Mouse (Mus musculus): ENCODE measurements around the gene Eif3k. TPM values are rescaled to one million over a fixed set of nuclear protein-coding genes. Genes with fewer than 3 reads are reported as not detected.
A peak's percentile ranks its signal among the peaks of the same experiment; 100 is the strongest.

Eif3k gene
- polyA plus RNA-seq, 1 experiment from 2014 or later = 352 TPM

DNA sequence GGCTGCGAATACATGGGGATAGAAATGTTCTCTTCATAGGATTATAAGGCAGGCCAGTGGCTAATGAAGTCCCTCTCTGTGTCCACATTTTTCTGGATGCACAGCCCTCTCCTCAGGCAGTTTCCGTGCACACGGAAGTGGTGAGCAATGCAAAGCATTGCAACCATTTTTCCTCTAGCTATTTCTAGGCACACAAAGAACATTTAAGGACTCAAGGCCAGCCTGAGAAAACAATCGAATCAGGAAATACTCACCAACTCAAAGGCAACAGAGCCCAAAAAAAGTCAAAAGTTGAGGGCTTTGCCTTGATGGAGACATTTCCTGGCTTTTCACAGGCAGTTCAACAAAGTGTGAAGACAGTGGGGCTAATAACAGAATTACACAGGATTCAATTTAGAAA, 40.5 kb downstream of the Eif3k start:
- no peaks in the 10 kb centered on the region for H3K9me3 ChIP-seq
- H3K4me2 ChIP-seq = no peak overlapping the region
- no peaks in the 10 kb centered on the region for H3K27me3 ChIP-seq
- no peak for ATAC-seq (ENCODE audit: low read depth)
- H3K4me1 ChIP-seq (replicated peaks) = peaks cover 57% of the 10 kb centered on the region
- H3K27ac ChIP-seq (replicated peaks) = peak overlapping the region; percentile 74
- 80% methylated on average over 4 of the region's 4 CpGs for WGBS
- H3K36me3 ChIP-seq = no peaks in the 10 kb centered on the region
- H3K9ac ChIP-seq = no peak overlapping the region
- H3K4me3 ChIP-seq = no peak overlapping the region

DNA sequence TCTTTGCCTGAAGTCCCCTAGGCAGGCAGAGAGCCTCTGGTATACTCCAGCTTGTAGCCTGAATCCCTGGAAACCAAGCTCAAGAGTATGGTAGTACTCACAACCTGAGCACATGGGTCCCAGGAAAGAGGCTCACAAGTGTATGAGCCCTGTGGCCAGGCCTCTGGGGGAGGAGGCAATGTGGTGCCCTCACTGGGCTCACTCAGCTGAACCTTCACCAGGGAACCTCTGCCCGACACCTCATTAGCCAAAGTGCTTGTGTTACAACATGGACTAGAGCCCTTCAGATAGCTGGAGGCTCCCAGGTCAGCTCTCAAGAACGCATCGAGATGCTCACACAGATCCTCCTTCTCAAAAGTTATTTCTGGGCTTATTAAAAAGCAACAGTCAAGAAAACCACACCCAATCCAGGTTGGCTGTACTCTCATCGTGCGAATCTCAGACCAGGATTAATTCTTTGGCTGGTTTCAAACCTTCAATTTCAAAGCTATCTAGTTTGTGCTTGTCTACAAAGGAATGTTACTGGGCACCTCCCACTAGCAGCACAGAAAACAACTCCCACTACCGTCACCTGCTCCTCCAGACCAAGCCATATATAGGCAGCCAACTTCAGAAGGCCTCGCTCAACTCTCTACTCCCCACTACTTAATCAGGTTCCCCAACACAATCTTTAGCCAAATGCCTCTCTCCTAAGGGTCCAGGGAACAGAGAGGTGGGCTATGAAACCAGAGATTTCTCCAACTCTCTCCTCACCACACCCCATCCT, 42.1 kb downstream of the Eif3k start:
- H3K4me3 ChIP-seq = no peak overlapping the region
- WGBS = 87% methylated on average over 7 of the region's 7 CpGs
- no peak for ATAC-seq (ENCODE audit: low read depth)
- H3K9me3 ChIP-seq = no peaks in the 10 kb centered on the region
- no peaks in the 10 kb centered on the region for H3K27me3 ChIP-seq
- H3K4me1 ChIP-seq (replicated peaks) = peaks cover 46% of the 10 kb centered on the region
- no peak overlapping the region for H3K9ac ChIP-seq
- no peaks in the 10 kb centered on the region for H3K36me3 ChIP-seq
- H3K27ac ChIP-seq (replicated peaks) = 0 out of 2 replicates have a peak overlapping the region, but pooled peaks have one; percentile 52
- no peak overlapping the region for H3K4me2 ChIP-seq

DNA sequence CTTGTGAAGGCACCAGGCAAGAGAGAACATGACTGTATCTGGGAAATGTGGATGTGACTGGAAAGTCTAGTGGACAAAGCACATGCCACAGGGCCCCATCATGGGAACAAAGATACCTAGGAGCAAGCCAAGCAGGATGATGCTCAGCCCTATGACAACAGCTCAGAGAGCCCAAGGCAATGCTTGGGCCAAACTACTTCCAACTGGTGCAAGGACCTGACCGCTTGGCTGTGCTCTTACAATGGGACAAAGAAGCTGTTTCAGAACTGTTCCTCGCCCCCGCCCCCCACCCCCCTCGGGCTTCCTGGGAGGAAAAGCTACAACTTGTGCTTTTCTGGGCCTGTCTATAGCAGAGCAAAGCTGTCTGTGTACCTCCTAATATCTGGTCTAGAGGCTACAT, 43.0 kb downstream of the Eif3k start:
- Histone ChIP-seq H3K4me2 (no peak overlapping the region), H3K27ac (replicated peaks) (peak overlapping the region; percentile 52), H3K27me3 (no peaks in the 10 kb centered on the region), H3K36me3 (0 out of 2 replicates have a peak, but pooled peaks cover 2% of the 10 kb centered on the region), H3K4me1 (replicated peaks) (peaks cover 44% of the 10 kb centered on the region), H3K9me3 (no peaks in the 10 kb centered on the region), H3K4me3 (no peak overlapping the region), H3K9ac (no peak overlapping the region)
- WGBS = 55% methylated on average over 4 of the region's 4 CpGs
- ATAC-seq (ENCODE audit: low read depth) = no peak

DNA sequence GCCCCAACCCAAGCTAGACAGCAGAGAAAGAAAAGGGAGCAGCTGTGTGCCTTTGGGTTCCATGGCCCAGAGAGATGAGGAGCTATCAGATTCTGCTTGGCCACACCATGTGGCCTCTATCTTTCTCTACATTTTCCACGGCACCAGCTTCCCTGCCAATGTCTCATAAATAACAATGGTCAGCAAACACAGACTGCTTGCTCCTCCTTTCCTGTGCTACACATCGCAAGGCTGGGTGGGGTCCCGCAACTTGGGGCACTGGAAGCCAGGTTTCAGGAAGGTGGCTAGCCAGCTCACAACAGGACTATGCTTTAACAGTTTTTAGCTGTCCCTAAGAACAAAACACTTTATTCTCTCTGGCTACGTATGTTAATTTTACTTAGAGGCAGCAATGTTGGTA, 44.9 kb downstream of the Eif3k start:
- H3K36me3 ChIP-seq = 0 out of 2 replicates have a peak, but pooled peaks cover 3% of the 10 kb centered on the region
- ATAC-seq (ENCODE audit: low read depth) = no peak
- H3K4me3 ChIP-seq = no peak overlapping the region
- H3K9me3 ChIP-seq = no peaks in the 10 kb centered on the region
- H3K9ac ChIP-seq = peak overlapping the region; percentile 1; the same call in 1 of the 2 replicates
- peak overlapping the region; percentile 61 for H3K27ac ChIP-seq (replicated peaks)
- 48% methylated on average over 4 of the region's 4 CpGs for WGBS
- H3K4me2 ChIP-seq = no peak overlapping the region
- H3K4me1 ChIP-seq (replicated peaks) = peaks cover 47% of the 10 kb centered on the region
- no peaks in the 10 kb centered on the region for H3K27me3 ChIP-seq

DNA sequence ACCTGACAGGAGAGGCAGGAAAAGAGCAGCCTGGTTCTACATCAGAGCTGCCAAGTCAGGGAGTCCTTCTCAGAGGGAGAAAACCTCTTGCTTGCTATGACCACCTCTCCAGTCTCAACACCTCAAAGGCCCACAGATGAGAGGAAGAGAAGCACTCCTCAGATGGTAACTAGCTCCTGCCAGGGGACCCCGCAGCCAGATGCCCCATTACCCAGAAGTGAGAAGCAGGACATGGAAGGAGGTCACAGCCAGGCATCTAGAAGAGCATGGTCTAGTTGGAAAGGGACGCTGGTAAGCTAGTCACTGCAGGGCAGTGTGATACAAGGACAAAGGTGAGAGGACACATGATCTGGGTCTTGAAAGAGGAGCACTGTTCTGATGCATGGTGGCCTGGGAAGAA, 47.8 kb downstream of the Eif3k start:
- H3K4me3 ChIP-seq = no peak overlapping the region
- no peaks in the 10 kb centered on the region for H3K9me3 ChIP-seq
- no peak overlapping the region for H3K9ac ChIP-seq
- H3K4me1 ChIP-seq (replicated peaks) = peaks cover 57% of the 10 kb centered on the region
- no peaks in the 10 kb centered on the region for H3K27me3 ChIP-seq
- no peak overlapping the region for H3K27ac ChIP-seq (replicated peaks)
- 93% methylated on average over 2 of the region's 2 CpGs for WGBS
- no peak for ATAC-seq (ENCODE audit: low read depth)
- H3K36me3 ChIP-seq = 0 out of 2 replicates have a peak, but pooled peaks cover 3% of the 10 kb centered on the region
- no peak overlapping the region for H3K4me2 ChIP-seq

DNA sequence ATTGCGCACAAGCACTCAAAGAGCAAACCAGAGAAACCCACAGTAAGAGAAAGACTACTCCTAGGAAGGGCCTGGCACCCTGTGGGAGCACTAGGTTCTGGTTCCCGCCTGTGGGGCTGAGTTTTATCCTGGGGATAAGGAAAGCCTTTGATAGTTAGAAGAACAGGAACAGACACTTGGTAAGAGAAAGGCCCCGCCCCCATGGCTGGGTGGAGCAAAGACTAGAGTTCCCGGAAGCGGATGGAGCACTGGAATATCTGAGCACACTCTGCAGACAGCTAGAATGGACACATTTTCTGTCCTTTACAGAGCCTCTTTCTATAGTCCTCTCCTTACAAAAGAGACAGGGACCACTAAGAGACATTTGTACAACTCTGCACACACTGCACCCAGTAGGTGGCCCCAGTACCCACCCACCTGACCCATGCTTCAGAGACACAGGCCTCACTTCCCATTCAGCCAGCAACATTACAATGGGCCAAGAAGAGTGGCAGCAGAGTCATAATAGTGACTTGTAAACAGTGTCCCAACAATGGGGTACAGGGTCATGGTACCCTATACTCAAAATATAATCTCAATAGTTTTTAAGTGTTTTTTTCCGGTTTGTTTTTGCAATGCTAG, 49.1 kb downstream of the Eif3k start:
- no peak overlapping the region for H3K4me2 ChIP-seq
- peaks cover 52% of the 10 kb centered on the region for H3K4me1 ChIP-seq (replicated peaks)
- no peaks in the 10 kb centered on the region for H3K9me3 ChIP-seq
- ATAC-seq (ENCODE audit: low read depth) = no peak
- no peak overlapping the region for H3K27ac ChIP-seq (replicated peaks)
- H3K36me3 ChIP-seq = 0 out of 2 replicates have a peak, but pooled peaks cover 3% of the 10 kb centered on the region
- H3K27me3 ChIP-seq = no peaks in the 10 kb centered on the region
- 76% methylated on average over 6 of the region's 6 CpGs for WGBS
- H3K9ac ChIP-seq = no peak overlapping the region
- no peak overlapping the region for H3K4me3 ChIP-seq

DNA sequence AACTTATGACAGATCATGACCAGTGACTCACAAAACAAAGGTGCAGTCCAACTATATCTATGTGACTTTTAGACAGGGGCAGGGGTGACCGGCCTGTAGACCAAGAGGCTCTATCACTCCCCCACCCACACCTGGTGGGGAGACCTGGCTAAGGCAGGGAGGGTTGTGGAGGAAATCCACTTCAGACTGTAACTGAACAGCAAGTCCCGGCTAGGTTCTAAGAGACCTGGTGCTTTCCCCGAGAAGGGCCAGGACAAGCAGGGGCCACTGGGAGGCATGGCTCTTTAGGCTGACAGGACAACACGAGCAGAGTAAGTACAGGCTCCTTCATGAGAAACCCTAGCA, 50.0 kb downstream of the Eif3k start:
- H3K9ac ChIP-seq = no peak overlapping the region
- no peak overlapping the region for H3K4me2 ChIP-seq
- no peaks in the 10 kb centered on the region for H3K27me3 ChIP-seq
- H3K27ac ChIP-seq (replicated peaks) = no peak overlapping the region
- H3K4me1 ChIP-seq (replicated peaks) = peaks cover 46% of the 10 kb centered on the region
- ATAC-seq (ENCODE audit: low read depth) = no peak
- H3K36me3 ChIP-seq = 0 out of 2 replicates have a peak, but pooled peaks cover 3% of the 10 kb centered on the region
- no peak overlapping the region for H3K4me3 ChIP-seq
- 95% methylated on average over 4 of the region's 4 CpGs for WGBS
- no peaks in the 10 kb centered on the region for H3K9me3 ChIP-seq

DNA sequence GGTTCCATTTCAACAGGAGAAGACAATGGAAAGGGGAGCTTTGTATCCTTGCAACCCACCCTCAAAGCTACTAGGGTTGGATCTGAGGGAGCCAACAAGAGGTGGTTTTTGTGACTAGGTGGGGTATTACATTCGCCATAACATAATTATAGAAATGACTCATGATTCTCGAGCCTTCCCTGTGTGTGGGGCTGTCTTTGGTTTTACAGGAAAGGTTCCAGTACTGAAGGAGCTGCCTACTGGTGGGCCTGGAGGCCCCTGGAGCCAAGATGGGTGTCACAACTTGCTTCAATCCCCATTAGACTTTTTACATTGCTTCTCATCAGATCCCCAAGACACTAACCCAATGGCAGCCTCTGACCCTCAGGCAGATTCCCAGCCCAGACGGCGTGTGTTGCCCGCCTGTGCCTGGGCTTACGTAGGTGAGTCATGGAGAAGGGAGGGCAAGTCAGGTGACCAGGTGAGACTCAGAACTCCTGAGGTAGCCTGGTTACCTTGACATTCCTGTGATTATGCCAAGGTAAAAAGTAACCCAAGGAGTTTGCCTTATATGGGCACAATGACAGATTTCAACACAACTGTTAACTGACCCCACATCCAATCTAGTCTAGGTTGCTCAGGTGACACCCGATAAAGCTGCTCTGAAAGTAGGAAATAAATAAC, 50.5 kb downstream of the Eif3k start:
- Histone ChIP-seq H3K4me3 (no peak overlapping the region), H3K27ac (replicated peaks) (peak overlapping the region; percentile 42; the same call in 1 of the 2 replicates), H3K4me2 (no peak overlapping the region), H3K4me1 (replicated peaks) (peaks cover 46% of the 10 kb centered on the region), H3K27me3 (no peaks in the 10 kb centered on the region), H3K36me3 (0 out of 2 replicates have a peak, but pooled peaks cover 3% of the 10 kb centered on the region), H3K9ac (no peak overlapping the region), H3K9me3 (no peaks in the 10 kb centered on the region)
- WGBS = 93% methylated on average over 7 of the region's 7 CpGs
- no peak for ATAC-seq (ENCODE audit: low read depth)

DNA sequence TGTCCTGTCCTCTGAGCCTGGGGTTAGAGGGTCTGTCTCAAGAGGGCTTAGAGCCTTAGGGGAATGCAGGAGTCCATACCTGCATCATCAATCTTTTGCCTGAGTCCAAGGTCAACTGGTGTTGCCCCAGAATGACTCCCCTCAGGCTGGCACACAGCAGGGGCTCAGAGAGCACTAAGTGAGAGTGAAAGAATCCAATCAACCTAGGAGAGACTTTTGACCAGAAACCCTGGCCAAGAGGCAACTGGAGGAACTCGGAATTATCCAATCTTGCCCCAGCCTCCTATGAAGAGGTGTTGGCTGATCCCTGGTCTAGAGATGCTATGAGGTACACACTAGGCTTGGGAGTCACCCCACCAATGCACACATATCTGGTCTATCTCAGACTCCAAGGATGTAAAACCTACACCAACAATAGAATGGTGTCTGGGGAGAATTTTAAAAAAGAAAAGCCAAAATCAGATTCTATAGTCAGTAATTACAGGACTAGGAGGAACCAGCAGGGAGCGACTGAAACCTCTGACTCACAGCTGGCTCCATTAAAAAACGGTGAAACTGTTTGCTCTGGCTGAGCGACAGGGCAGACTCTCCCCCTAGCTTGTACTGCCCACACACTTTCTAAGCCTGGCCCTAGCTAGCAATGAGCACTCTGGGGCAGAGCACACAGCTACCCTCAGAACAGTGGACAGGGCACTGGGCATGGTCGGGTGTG, 51.2 kb downstream of the Eif3k start:
- H3K36me3 ChIP-seq = 0 out of 2 replicates have a peak, but pooled peaks cover 3% of the 10 kb centered on the region
- H3K27ac ChIP-seq (replicated peaks) = 0 out of 2 replicates have a peak overlapping the region, but pooled peaks have one; percentile 42
- WGBS = 60% methylated on average over 5 of the region's 5 CpGs
- H3K9me3 ChIP-seq = no peaks in the 10 kb centered on the region
- H3K4me1 ChIP-seq (replicated peaks) = peaks cover 49% of the 10 kb centered on the region
- H3K4me3 ChIP-seq = no peak overlapping the region
- no peak overlapping the region for H3K4me2 ChIP-seq
- H3K9ac ChIP-seq = no peak overlapping the region
- H3K27me3 ChIP-seq = no peaks in the 10 kb centered on the region
- ATAC-seq (ENCODE audit: low read depth) = no peak

DNA sequence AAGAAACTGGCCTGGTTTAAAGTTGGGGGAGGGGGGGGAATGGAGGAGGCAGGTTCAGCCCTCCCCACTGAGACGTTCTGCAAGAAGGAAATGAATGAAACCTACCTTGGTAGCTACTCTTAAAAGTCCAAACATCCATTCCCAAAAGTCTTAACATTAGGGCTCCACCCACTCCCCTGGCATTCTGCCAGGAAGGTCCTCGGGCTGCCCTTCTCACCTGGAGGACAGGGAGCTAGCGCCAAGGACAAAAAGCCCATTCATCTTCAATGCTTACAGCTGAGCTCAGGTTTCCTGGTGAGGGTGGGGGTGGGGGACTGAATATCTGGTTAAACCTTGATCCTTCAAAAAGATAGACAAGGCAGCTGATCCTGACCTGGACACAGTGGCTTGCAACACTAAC, 52.3 kb downstream of the Eif3k start:
- H3K9me3 ChIP-seq = no peaks in the 10 kb centered on the region
- WGBS = 66% methylated on average over 3 of the region's 3 CpGs
- no peak overlapping the region for H3K4me2 ChIP-seq
- H3K9ac ChIP-seq = no peak overlapping the region
- no peaks in the 10 kb centered on the region for H3K27me3 ChIP-seq
- no peak for ATAC-seq (ENCODE audit: low read depth)
- 0 out of 2 replicates have a peak, but pooled peaks cover 3% of the 10 kb centered on the region for H3K36me3 ChIP-seq
- H3K4me3 ChIP-seq = no peak overlapping the region
- H3K4me1 ChIP-seq (replicated peaks) = peaks cover 60% of the 10 kb centered on the region
- H3K27ac ChIP-seq (replicated peaks) = no peak overlapping the region

DNA sequence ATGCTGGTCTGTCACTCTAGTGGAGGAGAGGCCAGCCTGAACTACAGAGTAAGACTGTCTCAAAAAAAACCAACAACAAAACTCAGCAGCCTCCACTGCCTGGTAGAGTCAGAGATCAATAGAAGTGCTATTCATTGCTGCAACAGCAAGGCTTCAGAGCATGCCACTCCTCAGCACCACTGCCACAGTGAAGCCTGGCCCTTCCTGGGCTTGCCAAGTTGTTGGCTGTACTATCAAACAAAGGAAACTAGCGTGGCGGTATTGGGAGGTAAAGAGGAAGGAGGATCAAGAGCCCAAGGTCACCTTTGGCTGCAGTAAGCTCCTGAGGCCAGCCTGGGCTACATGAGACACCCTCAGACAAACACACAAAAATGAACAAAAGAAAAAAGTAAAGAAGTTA, 55.5 kb downstream of the Eif3k start:
- no peak for ATAC-seq (ENCODE audit: low read depth)
- Histone ChIP-seq H3K9ac (no peak overlapping the region), H3K27me3 (no peaks in the 10 kb centered on the region), H3K4me3 (no peak overlapping the region), H3K4me1 (replicated peaks) (peaks cover 83% of the 10 kb centered on the region), H3K36me3 (no peaks in the 10 kb centered on the region), H3K27ac (replicated peaks) (peak overlapping the region; percentile 25; the same call in 1 of the 2 replicates), H3K9me3 (no peaks in the 10 kb centered on the region), H3K4me2 (no peak overlapping the region)
- 60% methylated on average over 2 of the region's 2 CpGs for WGBS

DNA sequence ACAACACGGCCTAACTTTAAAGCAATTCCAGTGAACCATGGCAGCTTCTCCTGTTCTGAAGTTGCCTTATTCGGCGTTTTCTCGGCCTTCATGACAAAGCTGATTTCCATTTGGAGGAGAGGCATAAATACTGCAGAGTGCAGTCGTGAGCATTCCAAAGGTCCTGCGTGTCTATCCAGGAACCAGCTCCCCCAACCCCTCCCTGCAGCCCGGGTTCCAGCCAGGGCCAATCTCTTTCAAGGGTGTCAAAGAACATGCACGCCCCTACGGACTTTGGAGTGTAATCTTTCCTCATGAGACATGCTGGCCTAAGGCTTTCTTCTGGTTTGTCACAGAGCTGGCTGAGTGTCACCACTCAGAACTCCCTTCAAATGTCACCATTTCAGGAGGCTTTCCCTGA, 56.3 kb downstream of the Eif3k start:
- ATAC-seq (ENCODE audit: low read depth) = no peak
- Histone ChIP-seq H3K4me1 (replicated peaks) (peaks cover 83% of the 10 kb centered on the region), H3K9ac (no peak overlapping the region), H3K4me2 (no peak overlapping the region), H3K9me3 (no peaks in the 10 kb centered on the region), H3K27ac (replicated peaks) (peak overlapping the region; percentile 65), H3K4me3 (no peak overlapping the region), H3K27me3 (no peaks in the 10 kb centered on the region), H3K36me3 (no peaks in the 10 kb centered on the region)
- WGBS = 47% methylated on average over 9 of the region's 9 CpGs

All from neural tube, embryonic 13.5 days (tissue).